Mouse (Mus musculus) skeletal muscle tissue, adult 2 months (tissue): ENCODE measurements around the gene Wasf2.

ENCODE experiments used
- DNase-seq: peaks from one replicate; pipeline ENCODE4 v3.0.0-alpha.2; 2012; ENCODE audit warnings: low read depth, low spot score

The Wasf2 gene

DNA sequence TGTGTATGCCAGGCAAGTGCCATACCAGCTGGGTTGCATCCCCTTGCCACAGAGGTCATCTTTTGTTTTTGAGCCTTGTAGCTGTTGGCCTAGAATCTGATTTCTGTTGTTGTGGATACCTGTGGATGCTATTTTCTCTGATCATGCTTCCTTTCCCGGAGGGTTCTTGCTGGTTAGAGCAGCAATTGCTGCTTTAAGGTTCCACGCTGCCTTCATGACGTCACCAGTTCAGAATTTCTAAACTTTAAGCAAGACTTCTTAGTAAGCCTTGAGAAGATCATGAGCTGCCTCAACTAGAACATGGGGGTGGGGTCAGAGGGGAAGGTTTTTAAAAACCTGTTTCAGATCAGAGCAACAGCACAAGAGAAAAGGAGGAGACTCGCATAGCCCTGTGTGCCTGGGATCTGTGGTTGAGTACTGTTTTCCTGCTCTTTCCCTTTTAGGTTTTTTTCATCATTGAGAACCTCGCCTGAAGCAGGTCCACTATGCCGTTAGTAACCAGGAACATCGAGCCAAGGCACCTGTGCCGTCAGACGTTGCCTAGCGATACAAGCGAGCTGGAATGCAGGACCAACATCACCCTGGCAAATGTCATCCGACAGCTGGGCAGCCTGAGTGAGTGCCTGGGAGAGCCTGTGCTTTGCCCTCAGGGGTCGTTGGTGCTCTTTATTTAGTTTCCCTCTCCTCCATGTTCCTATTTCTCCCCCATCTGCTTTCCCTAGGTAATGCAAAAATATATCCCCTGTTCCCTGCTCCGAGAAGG, 45.9 kb downstream of the Wasf2 start:
- no peak for DNase-seq

DNA sequence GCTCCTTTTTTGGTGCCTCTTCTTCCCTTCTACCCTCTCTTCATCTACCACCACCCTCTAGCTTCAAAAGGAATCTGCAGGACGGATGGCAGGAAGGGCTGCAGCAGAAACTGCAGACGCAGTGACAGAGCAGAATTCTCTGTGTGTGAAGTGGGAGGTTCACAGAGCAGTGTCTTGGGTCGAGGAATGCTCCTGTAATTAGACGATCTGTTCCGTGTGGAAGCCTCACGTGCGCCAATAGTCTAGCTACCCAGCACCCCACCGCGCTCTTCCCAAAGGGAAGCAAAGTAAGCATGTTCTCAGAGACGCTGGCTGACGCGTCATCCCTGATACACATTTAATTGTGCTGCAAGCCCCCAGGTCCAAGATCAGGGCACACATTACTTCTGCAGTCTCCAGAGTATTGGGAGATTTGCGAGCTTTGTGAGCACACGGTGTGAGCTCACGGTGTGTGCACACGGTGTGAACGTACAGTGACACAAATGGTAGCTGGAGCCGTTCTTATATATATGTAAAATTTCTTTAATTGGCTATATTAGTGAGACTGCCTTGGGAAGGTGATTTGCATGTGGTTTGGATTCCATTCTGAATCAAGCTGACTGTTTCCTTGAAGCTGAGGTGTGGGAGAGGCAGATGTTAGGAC, 46.6 kb downstream of the Wasf2 start:
- no peak for DNase-seq

DNA sequence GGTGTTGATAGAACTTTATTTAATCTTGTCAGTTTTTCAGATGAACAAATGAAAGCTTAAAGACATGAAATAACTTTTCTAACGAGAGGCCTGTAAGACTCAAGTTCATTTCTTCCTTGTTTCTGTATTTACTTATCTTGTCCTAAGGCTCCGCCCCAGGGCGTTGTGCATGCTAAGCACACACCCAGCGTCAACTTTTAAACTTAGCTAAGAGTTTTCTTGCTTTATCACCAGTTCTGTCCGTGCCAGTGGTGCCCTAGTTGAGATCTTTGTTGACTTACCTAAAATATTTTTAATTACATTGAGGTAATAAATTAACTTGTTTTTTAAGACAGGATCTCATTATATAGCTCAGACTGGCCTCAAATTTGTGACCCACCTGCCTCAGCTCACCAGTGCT, 48.0 kb downstream of the Wasf2 start:
- no peak for DNase-seq

DNA sequence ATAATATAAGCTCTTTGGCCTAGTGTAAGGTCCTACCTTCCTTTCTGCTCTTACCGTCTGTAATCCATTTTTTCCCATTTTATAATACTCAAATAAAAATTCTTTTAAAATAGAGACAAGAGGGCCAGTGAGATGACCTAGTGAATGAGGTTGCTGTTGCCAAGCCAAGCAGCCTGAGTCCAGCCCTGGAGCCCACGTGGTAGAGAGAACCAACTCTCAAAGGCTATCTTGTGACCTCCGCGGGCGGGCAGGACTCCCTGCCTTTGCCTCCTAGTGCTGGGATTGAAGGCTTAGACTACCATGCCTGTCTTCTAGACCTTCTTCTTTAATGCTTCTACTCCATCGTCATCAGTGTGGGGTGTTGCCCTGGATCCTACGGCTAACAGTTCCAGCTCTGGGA, 49.0 kb downstream of the Wasf2 start:
- DNase-seq = no peak

DNA sequence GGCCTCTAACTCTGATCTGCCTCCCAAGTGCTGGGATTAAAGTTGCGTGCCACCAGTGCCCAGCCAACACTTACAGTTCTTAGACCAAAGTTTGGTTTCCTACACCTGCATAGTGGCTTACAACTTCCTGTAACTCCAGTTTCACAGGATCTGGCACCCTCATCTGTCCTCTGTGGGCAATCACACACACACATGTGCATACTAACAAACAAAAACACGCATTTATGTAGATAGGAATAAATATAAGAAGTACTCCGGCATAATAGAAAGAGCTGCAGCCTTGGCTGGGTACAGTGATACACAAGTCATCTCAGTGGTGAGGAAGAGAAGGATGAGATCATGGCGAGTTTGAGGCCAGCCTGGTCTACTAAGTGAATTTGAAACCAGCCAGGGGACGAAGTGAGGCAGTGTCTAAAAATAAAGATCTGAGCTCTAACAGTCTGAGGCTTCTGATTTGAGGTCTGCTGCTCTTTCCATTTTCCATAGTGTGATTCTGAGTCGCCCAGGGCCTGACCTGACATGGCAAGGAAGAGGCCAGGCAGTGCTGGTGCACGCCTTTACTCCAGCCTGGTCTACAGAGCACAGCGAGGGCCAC, 52.2 kb downstream of the Wasf2 start:
- no peak for DNase-seq

DNA sequence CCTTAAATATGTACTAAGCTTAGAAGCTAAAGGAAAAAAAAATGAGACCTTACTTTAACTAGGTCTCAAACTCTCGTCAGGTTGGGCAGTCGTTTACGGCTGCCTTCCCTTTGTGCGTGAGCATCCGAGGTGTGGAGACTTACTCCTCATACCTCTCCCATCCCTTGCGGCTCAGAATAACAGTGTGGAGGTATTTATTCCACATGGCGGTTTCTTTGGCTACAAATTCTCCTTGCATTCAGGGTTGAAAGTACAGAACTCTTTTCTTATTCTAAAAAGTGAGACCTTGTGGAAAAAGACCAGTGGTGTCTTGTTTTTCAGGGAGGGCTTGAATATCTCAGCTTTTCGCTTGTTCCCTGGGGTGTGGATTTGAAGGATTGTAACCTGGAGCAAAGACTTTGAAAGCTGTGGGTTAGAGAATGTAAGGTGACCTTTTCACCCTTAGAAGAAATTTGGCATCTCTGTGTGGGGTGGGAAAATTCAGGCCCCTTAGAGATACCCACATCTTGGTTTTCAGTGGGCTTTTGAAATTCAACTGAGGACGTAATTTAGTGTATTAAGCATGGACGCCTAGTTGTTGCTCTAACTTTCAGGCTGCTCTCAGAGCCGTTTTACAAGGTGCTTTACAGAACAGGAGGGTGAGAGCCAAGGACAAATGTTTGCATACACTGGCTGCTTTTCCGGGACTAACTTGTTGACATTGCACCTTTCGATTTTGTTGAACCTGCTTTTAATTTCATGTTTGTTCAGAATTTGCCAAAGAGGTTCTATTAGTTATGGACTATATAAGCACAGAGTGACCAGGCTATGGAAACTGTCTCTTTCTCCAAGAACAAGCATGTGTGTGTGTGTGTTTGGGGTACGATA, 54.0 kb downstream of the Wasf2 start:
- DNase-seq = no peak

DNA sequence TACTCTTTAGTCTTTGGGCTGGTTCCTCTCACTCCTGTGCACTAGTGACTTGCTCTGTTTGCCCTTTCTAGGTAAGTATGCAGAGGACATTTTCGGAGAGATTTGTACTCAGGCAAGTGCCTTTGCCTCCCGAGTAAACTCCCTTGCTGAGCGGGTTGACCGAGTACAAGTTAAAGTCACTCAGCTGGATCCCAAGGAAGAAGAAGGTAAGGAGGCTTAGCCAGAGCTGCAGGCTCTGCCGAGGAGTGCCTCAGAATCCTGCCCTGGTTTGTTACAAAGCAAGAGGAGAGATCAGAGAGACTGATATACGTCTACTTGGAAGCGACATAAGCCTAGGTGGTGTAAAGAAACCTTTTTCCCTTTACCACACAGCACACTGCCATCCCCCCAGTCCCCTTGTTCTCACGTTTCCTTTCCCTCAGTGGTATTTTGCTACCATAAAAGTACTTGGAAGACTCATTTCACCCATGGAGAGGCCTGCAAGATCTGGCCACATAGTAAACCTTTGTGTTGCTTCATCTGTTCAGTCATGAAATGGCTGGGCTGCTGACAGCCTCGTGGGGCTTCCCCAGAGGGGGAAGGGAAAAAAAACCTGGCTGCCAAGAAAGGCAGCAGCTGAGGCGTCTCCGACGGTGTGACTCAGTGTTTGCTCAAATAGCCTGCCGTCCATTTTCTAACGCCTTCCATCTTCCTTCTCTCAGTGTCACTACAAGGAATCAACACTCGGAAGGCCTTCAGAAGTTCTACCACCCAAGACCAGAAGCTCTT, 54.8 kb downstream of the Wasf2 start:
- DNase-seq = peak; percentile 82

DNA sequence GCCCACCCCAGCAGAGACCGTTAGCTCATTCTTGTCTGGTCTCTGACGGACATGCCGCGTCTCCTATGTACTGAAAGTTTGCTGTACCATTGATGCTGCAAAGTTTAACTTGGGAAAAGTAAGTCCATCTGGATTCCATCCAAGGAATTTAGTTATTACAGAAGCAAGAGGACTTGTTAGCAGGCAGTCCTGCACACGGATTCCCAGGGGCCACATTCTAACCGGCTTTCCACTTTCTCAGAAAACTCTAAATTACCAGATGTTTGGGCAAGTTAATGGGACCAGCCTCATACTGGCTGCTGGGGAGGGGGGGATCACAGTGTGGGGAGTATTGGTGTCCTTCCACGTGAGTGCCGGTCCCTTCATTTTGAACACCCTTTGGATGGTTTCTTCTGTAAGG, 55.6 kb downstream of the Wasf2 start:
- DNase-seq = peak; percentile 71

DNA sequence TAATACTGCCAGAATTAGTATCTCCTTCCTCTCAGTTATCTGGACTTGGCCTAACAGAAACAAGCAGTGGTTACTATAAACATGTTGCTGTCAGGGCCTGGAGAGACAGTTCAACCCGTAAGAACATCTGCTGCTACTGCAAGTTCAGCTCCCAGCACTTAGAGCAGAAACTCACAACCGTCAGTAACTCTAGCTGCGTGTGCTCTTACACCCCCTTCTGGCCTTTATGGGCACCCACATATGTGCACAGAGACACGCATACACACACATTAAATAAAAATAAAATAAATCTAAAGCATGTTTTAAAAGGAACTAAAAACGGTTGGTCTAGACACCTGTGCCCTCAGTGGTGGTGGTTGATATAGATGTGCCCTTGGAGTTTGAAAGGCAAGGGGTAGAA, 56.6 kb downstream of the Wasf2 start:
- no peak for DNase-seq

DNA sequence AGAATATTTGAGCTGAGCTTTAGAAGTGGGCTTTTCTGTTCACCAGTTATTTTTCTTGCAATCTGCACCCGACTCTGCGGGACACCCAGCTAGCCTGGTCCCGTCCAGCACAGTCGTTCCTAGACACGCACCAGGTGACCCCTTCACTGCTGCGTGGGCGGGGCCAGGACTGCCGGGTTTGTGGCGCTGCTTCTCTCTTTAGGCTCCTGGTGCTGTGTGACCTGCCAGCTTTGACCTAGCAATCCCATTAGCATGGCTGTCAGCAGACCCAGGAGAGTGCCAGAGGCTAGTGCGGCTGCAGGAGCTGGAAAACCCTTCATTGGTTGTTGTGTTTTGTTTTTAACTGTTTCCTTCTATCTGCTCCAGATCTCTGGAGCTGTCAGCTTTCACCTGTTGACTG, 59.1 kb downstream of the Wasf2 start:
- DNase-seq = no peak

DNA sequence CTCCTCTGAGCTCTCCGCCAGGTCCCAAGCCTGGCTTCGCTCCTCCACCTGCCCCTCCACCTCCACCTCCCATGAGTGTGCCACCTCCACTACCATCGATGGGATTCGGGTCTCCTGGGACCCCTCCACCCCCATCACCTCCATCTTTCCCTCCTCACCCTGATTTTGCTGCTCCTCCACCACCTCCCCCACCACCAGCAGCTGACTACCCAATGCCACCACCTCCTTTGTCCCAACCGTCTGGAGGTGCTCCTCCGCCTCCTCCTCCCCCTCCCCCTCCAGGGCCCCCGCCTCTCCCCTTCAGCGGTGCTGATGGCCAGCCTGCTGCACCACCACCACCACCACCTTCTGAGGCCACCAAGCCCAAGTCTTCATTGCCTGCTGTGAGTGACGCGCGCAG, 64.2 kb downstream of the Wasf2 start:
- no peak for DNase-seq

DNA sequence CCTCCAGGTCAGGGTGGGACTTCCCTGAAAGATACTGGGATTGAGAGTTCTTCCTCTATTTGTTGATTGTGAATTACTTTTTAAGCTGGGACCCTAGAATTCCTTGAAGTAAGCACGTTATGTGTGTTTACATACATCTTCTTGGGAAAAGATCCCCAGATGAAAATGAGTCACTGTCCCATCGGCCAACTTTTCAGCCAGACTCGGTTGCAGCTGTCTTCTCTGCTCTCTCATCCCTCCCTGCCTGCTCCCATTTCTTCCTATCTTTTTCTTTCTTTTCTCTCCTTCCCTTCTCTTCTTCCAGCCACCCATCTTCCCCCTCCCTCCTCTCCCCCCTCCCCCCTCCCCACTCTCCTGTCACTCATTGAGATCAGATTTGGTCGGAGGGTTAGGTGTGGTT, 64.7 kb downstream of the Wasf2 start:
- DNase-seq = no peak

DNA sequence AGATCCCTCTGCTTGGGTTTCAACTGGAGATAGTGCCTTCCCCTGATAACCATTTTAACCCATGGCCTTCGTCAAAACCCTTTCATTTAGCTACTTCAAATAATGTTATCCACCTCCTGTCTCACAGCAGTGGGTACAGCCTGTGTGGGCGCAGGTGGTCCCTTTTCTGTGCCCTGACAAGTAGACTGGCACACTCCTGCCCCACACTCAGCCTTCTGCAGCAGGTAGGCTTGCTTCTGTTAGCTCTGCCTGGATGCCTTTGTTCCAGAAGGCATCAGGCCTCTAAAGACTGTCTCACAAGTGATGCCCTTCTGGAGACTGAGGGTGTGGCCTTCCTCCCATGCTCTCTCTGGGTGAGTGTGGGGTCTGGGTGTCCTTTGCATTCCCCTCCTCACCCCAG, 65.8 kb downstream of the Wasf2 start:
- DNase-seq = no peak

DNA sequence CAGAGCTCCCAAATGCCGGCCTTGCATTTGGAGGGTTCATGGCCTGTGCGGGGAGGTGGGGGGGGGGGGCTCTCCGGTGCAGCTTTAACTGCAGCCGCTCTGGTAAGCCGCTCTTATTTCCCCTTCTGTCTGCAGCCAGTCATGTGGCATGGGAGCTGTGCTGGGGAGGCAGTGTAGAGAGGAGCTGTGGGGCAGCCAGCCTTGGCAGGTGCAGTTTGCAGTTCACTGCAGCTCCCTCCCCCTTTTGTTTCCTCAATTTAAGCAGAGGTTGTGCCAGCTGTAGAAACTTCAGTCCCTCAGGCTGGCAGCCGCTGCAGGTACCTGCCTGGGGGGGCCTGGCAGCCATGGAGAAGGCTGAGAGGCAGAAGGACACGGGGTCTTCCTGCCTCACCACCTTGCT, 66.5 kb downstream of the Wasf2 start:
- DNase-seq = no peak

DNA sequence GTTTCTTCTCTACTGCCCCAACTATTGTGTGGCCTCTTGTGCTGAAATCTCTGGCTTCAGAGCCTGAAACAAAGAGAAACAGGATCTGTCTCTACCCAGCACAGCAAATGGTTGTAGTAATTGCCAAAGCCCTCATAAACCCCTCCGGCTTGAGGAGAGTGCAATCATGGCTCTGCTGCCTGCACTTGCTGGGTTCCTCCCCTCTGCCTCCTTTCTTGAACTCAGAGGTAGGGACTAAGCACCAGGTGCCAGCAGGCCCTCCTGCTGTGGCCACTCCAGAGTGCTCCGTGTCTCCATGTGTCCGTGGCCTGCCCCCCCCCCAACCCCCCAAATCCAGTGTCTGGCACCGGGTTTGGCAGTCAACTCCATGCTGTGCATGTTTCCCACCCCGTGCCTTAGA, 67.0 kb downstream of the Wasf2 start:
- DNase-seq = no peak

DNA sequence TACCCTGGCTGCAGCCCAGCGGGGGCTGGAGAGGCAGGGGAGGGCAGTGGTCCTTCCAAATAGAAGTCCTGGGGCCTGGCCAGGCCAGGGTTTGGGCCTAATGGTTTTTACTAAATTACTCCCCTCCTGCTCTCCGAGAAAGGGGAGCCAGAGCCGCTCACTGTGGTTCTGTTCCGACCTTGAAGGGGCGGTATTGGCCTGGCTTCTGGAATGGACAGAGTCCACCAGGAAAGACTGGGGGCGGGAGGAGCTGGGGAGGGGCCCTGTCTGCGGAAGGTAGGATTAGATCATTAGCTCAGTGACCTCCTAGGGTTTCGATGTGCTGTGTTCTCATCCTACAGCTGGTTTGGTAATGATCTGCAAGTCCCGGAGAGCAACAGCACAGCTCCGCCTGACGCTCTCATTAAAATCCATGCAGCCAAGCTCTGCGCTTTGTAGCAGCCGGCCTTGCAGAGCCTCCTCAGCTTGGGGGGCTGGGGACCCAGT, 67.5 kb downstream of the Wasf2 start:
- DNase-seq = no peak

DNA sequence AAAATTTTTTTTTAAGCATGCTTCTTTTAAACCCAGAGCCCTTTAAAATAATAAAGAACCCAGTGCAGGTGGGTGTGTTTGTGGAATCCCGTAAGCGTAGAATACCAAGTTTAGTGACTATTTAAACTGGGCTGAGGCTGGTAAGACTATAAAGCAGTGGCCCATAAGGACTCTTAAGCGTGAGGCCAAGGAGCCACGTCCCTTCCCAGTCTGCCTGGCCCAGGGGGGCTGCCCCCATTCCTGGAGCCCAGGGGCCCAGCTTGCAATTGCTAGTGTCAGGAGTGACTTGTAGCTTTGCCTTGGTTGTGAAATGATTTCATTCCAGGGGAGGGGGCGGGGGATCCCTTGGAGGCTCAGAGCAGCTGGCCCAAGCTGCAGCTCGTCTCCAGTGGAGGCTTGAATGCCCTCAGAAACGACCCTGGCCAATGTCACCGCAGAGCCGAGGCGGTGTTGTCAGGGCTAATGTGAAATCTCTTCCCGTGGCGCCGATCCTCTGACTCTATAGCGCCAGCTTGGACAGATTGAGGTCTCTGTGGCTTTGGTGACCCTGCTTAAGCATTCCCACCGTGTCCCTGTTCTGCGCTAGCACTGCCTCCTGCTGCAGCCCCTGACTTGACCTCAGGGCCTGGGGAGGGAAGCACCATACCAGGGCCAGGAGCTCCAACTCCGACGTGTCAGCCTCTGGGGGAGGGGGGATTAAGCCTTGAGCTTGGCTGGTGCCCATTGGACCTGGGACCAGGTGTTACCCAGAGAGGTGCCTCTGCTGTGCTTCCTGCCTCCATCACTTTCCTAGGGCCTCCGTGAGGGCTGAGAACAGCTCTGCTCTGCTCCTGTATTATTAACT, 68.3 kb downstream of the Wasf2 start:
- DNase-seq = no peak

DNA sequence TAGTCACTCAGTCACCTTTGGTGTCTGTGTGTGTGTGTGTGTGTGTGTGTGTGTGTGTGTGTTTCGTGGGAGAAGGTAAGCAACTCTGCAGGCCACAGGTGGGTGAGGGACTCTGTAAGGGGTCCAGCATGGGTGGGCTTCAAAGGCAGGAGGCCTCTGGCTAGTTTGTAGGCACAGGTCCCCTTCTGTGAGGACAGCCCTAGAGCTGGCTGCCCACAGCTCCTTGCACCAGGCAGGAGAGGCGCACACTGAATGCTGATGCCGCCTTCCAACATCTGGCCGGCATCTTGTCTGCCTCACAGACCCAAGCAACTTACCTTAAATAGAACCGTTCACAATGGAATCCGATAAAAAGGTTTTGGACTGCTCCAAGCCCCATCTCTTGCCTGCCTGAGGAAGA, 69.4 kb downstream of the Wasf2 start:
- DNase-seq = no peak

DNA sequence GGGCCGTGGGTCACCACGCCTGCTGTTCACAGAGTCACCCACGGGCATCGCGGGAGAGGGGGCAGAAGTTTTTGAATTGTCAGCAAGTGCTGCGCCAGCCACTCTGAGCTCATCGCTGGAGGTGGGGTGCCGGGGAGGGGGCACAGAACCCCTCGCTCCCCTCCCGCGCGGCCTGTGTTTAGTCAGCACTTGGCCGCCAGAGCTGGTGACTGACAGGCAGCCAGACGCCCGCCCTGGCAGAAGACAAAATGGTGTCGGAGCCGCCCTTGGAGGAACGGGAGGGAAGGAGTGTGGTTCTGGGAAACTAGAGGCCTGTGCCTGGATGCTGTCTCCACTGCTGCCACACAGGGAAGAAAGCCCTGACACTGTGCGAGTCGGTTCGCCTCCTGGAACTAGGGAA, 70.0 kb downstream of the Wasf2 start:
- DNase-seq = no peak

DNA sequence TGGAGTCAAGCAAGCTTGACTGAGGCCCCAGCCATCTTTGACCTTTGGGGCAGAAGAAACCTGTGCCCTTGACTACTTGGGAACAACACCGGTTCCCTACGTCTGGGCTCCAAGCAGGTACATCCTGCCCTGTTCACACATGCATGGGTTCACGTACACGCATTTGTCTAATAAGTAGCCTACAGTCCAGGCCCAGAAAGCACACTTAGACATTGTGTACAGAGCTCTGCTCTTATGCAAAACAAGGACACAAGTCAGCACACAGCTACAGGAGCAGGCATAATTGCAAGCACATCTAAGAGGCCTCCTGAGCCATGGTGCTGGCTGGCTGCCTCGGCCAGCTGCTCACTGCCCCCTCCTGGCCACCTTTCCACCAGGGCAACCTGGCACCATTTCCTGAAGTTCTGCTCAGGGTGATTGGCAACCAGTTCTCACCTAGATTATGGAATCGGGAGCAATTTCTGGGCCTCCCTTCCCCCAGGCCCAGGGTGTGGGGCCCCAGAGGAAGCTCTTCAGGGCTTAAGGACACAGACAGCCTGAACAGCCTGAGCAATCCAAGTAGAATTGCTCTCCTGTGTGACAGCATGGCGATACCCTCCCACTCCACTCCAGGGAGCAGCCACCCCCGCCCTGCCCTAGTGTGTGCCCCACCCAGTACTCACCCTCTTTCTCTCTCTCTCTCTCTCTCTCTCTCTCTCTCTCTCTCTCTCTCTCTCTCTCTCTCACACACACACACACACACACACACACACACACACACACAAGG, 70.9 kb downstream of the Wasf2 start:
- peak; percentile 69 for DNase-seq
